Mouse (Mus musculus) heart, embryonic 10.5 days (tissue): ENCODE measurements at regions not wholly inside any gene's neighbourhood (a gene's known extent, or its start where the extent isn't known, plus 50 kb on each side); places are given as distances from the start of the nearest gene placed in this dataset.

Experiments
- DNase-seq: peaks from one replicate; pipeline ENCODE4 v3.0.0-alpha.2; 2017; ENCODE audit warnings: low spot score
- H3K27ac ChIP-seq: fragments of 300-500 bp; sonication (generic); 2 replicates; pipeline ENCODE4 v1.5.1; 2016; ENCODE audit warnings: mild to moderate bottlenecking
- H3K27me3 ChIP-seq: fragments of 300-500 bp; sonication (generic); 2 replicates; pipeline ENCODE4 v1.6.1; 2016; ENCODE audit warnings: mild to moderate bottlenecking; ENCODE audit not compliant: poor library complexity, insufficient read depth, severe bottlenecking
- H3K36me3 ChIP-seq: fragments of 300-500 bp; sonication (generic); 2 replicates; pipeline ENCODE4 v1.6.1; 2016; ENCODE audit warnings: mild to moderate bottlenecking, moderate library complexity
- H3K4me1 ChIP-seq: fragments of 300-500 bp; sonication (generic); 2 replicates; pipeline ENCODE4 v1.6.1; 2016; ENCODE audit warnings: mild to moderate bottlenecking
- H3K4me3 ChIP-seq: fragments of 300-500 bp; sonication (generic); 2 replicates; pipeline ENCODE4 v1.5.1; 2016; ENCODE audit warnings: mild to moderate bottlenecking, moderate library complexity
- H3K9me3 ChIP-seq: fragments of 300-500 bp; sonication (generic); 2 replicates; pipeline ENCODE4 v1.6.1; 2016; ENCODE audit warnings: mild to moderate bottlenecking, moderate library complexity
- WGBS: fragments of 180-500 bp; shearing (Covaris S2); methylation state at CpG from one replicate; pipeline ENCODE4 v1.1.7; 2016; 5-methylcytosine and 5-hydroxymethylcytosine counted together

GRCm38 (mm10) chr12:13129677-13130082, 119.3 kb downstream of the Ddx1 start:
- Histone ChIP-seq H3K9me3 (no peaks in the 10 kb centered on the region), H3K4me3 (no peak overlapping the region), H3K27ac (no peak overlapping the region), H3K4me1 (peaks cover 13% of the 10 kb centered on the region; the same call in 1 of the 2 replicates), H3K27me3 (no peaks in the 10 kb centered on the region), H3K36me3 (no peaks in the 10 kb centered on the region)
- no peak for DNase-seq
- 64% methylated on average over 8 of the region's 8 CpGs for WGBS

- peaks cover 14% of the 10 kb centered on the region for H3K4me1 ChIP-seq
- 73% methylated on average over 11 of the region's 11 CpGs for WGBS
- H3K27ac ChIP-seq = no peak overlapping the region
Observed at GRCm38 (mm10) chr12:13127407-13127806, 121.6 kb downstream of the Ddx1 start.

GRCm38 (mm10) chr12:13125054-13125453, 124.0 kb downstream of the Ddx1 start:
- H3K27me3 ChIP-seq = no peaks in the 10 kb centered on the region
- no peaks in the 10 kb centered on the region for H3K36me3 ChIP-seq
- WGBS = 90% methylated on average over 1 of the region's 1 CpGs
- no peak overlapping the region for H3K4me3 ChIP-seq
- no peaks in the 10 kb centered on the region for H3K9me3 ChIP-seq
- H3K27ac ChIP-seq = no peak overlapping the region
- no peak for DNase-seq
- peaks cover 37% of the 10 kb centered on the region for H3K4me1 ChIP-seq

More at GRCm38 (mm10) chr12:13127407-13127806, 121.6 kb downstream of the Ddx1 start:
- H3K9me3 ChIP-seq = no peaks in the 10 kb centered on the region
- no peak for DNase-seq
- H3K4me3 ChIP-seq = no peak overlapping the region
- no peaks in the 10 kb centered on the region for H3K27me3 ChIP-seq
- H3K36me3 ChIP-seq = no peaks in the 10 kb centered on the region

GRCm38 (mm10) chr12:13122282-13122681, 126.7 kb downstream of the Ddx1 start:
- no peak for DNase-seq
- no peak overlapping the region for H3K4me3 ChIP-seq
- H3K36me3 ChIP-seq = no peaks in the 10 kb centered on the region
- no peaks in the 10 kb centered on the region for H3K9me3 ChIP-seq
- peak overlapping the region; percentile 75 for H3K27ac ChIP-seq
- peaks cover 42% of the 10 kb centered on the region for H3K4me1 ChIP-seq
- 20% methylated on average over 9 of the region's 9 CpGs for WGBS
- no peaks in the 10 kb centered on the region for H3K27me3 ChIP-seq

- Histone ChIP-seq H3K9me3 (no peaks in the 10 kb centered on the region), H3K4me1 (peaks cover 44% of the 10 kb centered on the region), H3K27ac (peak overlapping the region; percentile 75), H3K4me3 (no peak overlapping the region), H3K27me3 (no peaks in the 10 kb centered on the region), H3K36me3 (no peaks in the 10 kb centered on the region)
- peak; percentile 83 for DNase-seq
- WGBS = 24% methylated on average over 7 of the region's 7 CpGs
Observed at GRCm38 (mm10) chr12:13120581-13120980, 128.4 kb downstream of the Ddx1 start.

- Histone ChIP-seq H3K36me3 (no peaks in the 10 kb centered on the region), H3K27me3 (no peaks in the 10 kb centered on the region), H3K4me3 (no peak overlapping the region), H3K4me1 (peaks cover 44% of the 10 kb centered on the region), H3K27ac (peak overlapping the region; percentile 56), H3K9me3 (no peaks in the 10 kb centered on the region)
- 77% methylated on average over 3 of the region's 3 CpGs for WGBS
- no peak for DNase-seq
Observed at GRCm38 (mm10) chr12:13119653-13120052, 129.4 kb downstream of the Ddx1 start.

GRCm38 (mm10) chr12:13118026-13118425, 131.0 kb downstream of the Ddx1 start:
- H3K9me3 ChIP-seq = no peaks in the 10 kb centered on the region
- DNase-seq = no peak
- 45% methylated on average over 9 of the region's 9 CpGs for WGBS
- H3K4me3 ChIP-seq = no peak overlapping the region
- peaks cover 44% of the 10 kb centered on the region for H3K4me1 ChIP-seq
- H3K27ac ChIP-seq = no peak overlapping the region
- H3K27me3 ChIP-seq = no peaks in the 10 kb centered on the region
- no peaks in the 10 kb centered on the region for H3K36me3 ChIP-seq

- Histone ChIP-seq H3K36me3 (no peaks in the 10 kb centered on the region), H3K27ac (no peak overlapping the region), H3K4me1 (peaks cover 16% of the 10 kb centered on the region; the same call in 1 of the 2 replicates), H3K4me3 (no peak overlapping the region), H3K9me3 (no peaks in the 10 kb centered on the region), H3K27me3 (no peaks in the 10 kb centered on the region)
- 63% methylated on average over 4 of the region's 4 CpGs for WGBS
- DNase-seq = no peak
Observed at GRCm38 (mm10) chr12:13114341-13114740, 134.7 kb downstream of the Ddx1 start.

- 82% methylated on average over 3 of the region's 3 CpGs for WGBS
Observed at GRCm38 (mm10) chr12:13106931-13107330, 142.1 kb downstream of the Ddx1 start.

GRCm38 (mm10) chr12:13100505-13101354, 148.3 kb downstream of the Ddx1 start:
- H3K4me1 ChIP-seq = peaks cover 16% of the 10 kb centered on the region
- H3K27ac ChIP-seq = peak overlapping the region; percentile 53
- no peak for DNase-seq
- no peaks in the 10 kb centered on the region for H3K27me3 ChIP-seq
- no peaks in the 10 kb centered on the region for H3K36me3 ChIP-seq
- 35% methylated on average over 12 of the region's 12 CpGs for WGBS
- 0 out of 2 replicates have a peak, but pooled peaks cover 4% of the 10 kb centered on the region for H3K9me3 ChIP-seq
- H3K4me3 ChIP-seq = no peak overlapping the region

More at GRCm38 (mm10) chr12:13106931-13107330, 142.1 kb downstream of the Ddx1 start:
- Histone ChIP-seq H3K4me3 (no peak overlapping the region), H3K9me3 (no peaks in the 10 kb centered on the region), H3K36me3 (no peaks in the 10 kb centered on the region), H3K27ac (no peak overlapping the region), H3K4me1 (no peaks in the 10 kb centered on the region), H3K27me3 (no peaks in the 10 kb centered on the region)
- DNase-seq = no peak

GRCm38 (mm10) chr12:13094111-13094851, 152.6 kb upstream of the Mycn start:
- H3K27ac ChIP-seq = no peak overlapping the region
- H3K27me3 ChIP-seq = no peaks in the 10 kb centered on the region
- peaks cover 8% of the 10 kb centered on the region; the same call in 1 of the 2 replicates for H3K4me1 ChIP-seq
- WGBS = 57% methylated on average over 9 of the region's 9 CpGs
- DNase-seq = no peak
- 0 out of 2 replicates have a peak, but pooled peaks cover 4% of the 10 kb centered on the region for H3K9me3 ChIP-seq
- H3K4me3 ChIP-seq = no peak overlapping the region
- H3K36me3 ChIP-seq = no peaks in the 10 kb centered on the region

- Histone ChIP-seq H3K27ac (no peak overlapping the region), H3K4me3 (no peak overlapping the region), H3K36me3 (no peaks in the 10 kb centered on the region), H3K27me3 (peaks cover 2% of the 10 kb centered on the region; the same call in 1 of the 2 replicates), H3K4me1 (peaks cover 16% of the 10 kb centered on the region), H3K9me3 (no peaks in the 10 kb centered on the region)
- WGBS = 73% methylated on average over 9 of the region's 9 CpGs
- no peak for DNase-seq
Observed at GRCm38 (mm10) chr12:13085951-13086350, 144.2 kb upstream of the Mycn start.

GRCm38 (mm10) chr12:13085484-13085883, 143.8 kb upstream of the Mycn start:
- H3K27me3 ChIP-seq = peaks cover 2% of the 10 kb centered on the region; the same call in 1 of the 2 replicates
- WGBS = 86% methylated on average over 6 of the region's 6 CpGs
- peaks cover 16% of the 10 kb centered on the region for H3K4me1 ChIP-seq
- H3K27ac ChIP-seq = no peak overlapping the region
- no peaks in the 10 kb centered on the region for H3K36me3 ChIP-seq
- no peak overlapping the region for H3K4me3 ChIP-seq
- no peak for DNase-seq
- no peaks in the 10 kb centered on the region for H3K9me3 ChIP-seq
